Comparison of ENCODE assay signal across 25 mouse cellular contexts in genomic region chr13:13608311-13608710, GRCm38 (mm10). TPM values are rescaled to one million over a fixed set of nuclear protein-coding genes. Genes with fewer than 3 reads are reported as not detected.
DNase-seq lines count a peak whose midpoint lies in the region; ATAC-seq and TF ChIP-seq lines count a peak whose summit lies in the region.
"Had no signal": no experiment of that assay in that cellular context is flagged by ENCODE, and none has a peak within 500 bp of the region (broad histone marks: within the 10 kb centered on the region; RNA-seq: fewer than 3 reads in every experiment).

No protein-coding gene starts in this region.

- no peak for TF ChIP-seq CTCF in intestine, postnatal 0 days (IDR thresholded peaks at IDR 0.05; ENCODE audit: low read depth)

- ATAC-seq in intestine, postnatal 0 days: no peak
- ATAC-seq: CD4-positive, CD25-positive, alpha-beta regulatory T cell, adult 4 months; forebrain, embryonic 14.5 days; hindbrain, postnatal 0 days had no signal

- no peak overlapping the region for H3K4me3 ChIP-seq in intestine, postnatal 0 days (ENCODE audit: low read depth, low read length)
- H3K4me3 ChIP-seq: embryonic facial prominence, embryonic 15.5 days; erythroblast, embryonic 14.5 days; forebrain, embryonic 10.5 days; gastrocnemius, adult 2 months; heart, embryonic 10.5 days; heart, embryonic 15.5 days; hindbrain, embryonic 13.5 days had no signal

- no peaks in the 10 kb centered on the region for H3K9me3 ChIP-seq in intestine, postnatal 0 days (ENCODE audit: control insufficient read depth)
- H3K9me3 ChIP-seq: embryonic facial prominence, embryonic 15.5 days; forebrain, embryonic 10.5 days; G1E; heart, embryonic 10.5 days; heart, embryonic 15.5 days; hindbrain, embryonic 13.5 days had no signal

- no peak overlapping the region for H3K4me2 ChIP-seq in intestine, postnatal 0 days (replicated peaks; ENCODE audit: low read depth)
- H3K4me2 ChIP-seq: embryonic facial prominence, embryonic 15.5 days; heart, embryonic 15.5 days; hindbrain, embryonic 13.5 days had no signal

- WGBS in intestine, postnatal 0 days: 19% methylated on average over 1 of the region's 1 CpGs

- H3K27ac ChIP-seq in intestine, postnatal 0 days (ENCODE audit: low read depth, low read length): no peak overlapping the region
- H3K27ac ChIP-seq: embryonic facial prominence, embryonic 15.5 days; forebrain, embryonic 10.5 days; gastrocnemius, adult 2 months; heart, embryonic 10.5 days; heart, embryonic 15.5 days; hindbrain, embryonic 13.5 days; hindbrain, postnatal 0 days had no signal

- H3K36me3 ChIP-seq in intestine, postnatal 0 days (ENCODE audit: control insufficient read depth, insufficient read depth): no peaks in the 10 kb centered on the region
- H3K36me3 ChIP-seq: embryonic facial prominence, embryonic 15.5 days; forebrain, embryonic 10.5 days; G1E; heart, embryonic 10.5 days; heart, embryonic 15.5 days; hindbrain, embryonic 13.5 days had no signal

- H3K27me3 ChIP-seq in intestine, postnatal 0 days (replicated peaks; ENCODE audit: control insufficient read depth, insufficient read depth, low read length): no peaks in the 10 kb centered on the region
- H3K27me3 ChIP-seq: embryonic facial prominence, embryonic 15.5 days; heart, embryonic 15.5 days; hindbrain, embryonic 13.5 days had no signal

- no peaks in the 10 kb centered on the region for H3K4me1 ChIP-seq in intestine, postnatal 0 days (replicated peaks; ENCODE audit: control insufficient read depth, insufficient read depth, low read length)
- H3K4me1 ChIP-seq: embryonic facial prominence, embryonic 15.5 days; forebrain, embryonic 10.5 days; heart, embryonic 10.5 days; heart, embryonic 15.5 days; hindbrain, embryonic 13.5 days had no signal

- no peak overlapping the region for H3K9ac ChIP-seq in intestine, postnatal 0 days (ENCODE audit: low read depth, low read length)
- H3K9ac ChIP-seq: embryonic facial prominence, embryonic 15.5 days; heart, embryonic 15.5 days; hindbrain, embryonic 13.5 days had no signal

- intact Hi-C loops in gastrocnemius, postnatal 36 days (cut with DNase I): no loop called here

- peak; percentile 38 to 59 for DNase-seq in cerebellum, adult 18-20 months
- DNase-seq in cerebellum, postnatal 4 days (ENCODE audit: low spot score in 2 of 2): no peak
- DNase-seq in cerebellum, postnatal 25 days: peak; percentile 46 to 69
- DNase-seq in cerebellum, adult 11 months: no peak
- DNase-seq in thymus, postnatal 10 days (ENCODE audit: low spot score in 2 of 2): peak; percentile 24 to 42
- peak; percentile 54 for DNase-seq in thymus, postnatal 4 days
- DNase-seq in gastrocnemius, postnatal 36 days: no peak
- DNase-seq: adrenal gland, adult 8-10 months; adrenal gland, postnatal 36 days; B cell, adult 2 months; embryo, embryonic 11 days; gastrocnemius, adult 2 months; heart, adult 18-20 months; heart, postnatal 14 days had no signal

RNA-seq across cellular contexts. Expression of gene Lyst, which starts 18.1 kb away (rescaled TPM):
- total RNA-seq in gastrocnemius, postnatal 36 days (2021): 1 to 10 TPM; 4.9 to 5.7 TPM
- 1.1 and 1.7 TPM in 2 replicates for polyA plus RNA-seq in intestine, postnatal 0 days (2015; fragmentation: Nextera tagmentation; extraction: Ambion mirVana)

Comparison
In these comparisons a context has a peak if more than half of its experiments do, and no peak if none do; other contexts are left out.
1. DNase-seq: peak in cerebellum, adult 18-20 months (2 of 2), cerebellum, postnatal 25 days (2 of 2), thymus, postnatal 10 days (2 of 2) and thymus, postnatal 4 days (single experiment); none in cerebellum, postnatal 4 days (0 of 2), cerebellum, adult 11 months (single experiment) and gastrocnemius, postnatal 36 days (0 of 2).